Mouse (Mus musculus) A20 (cell line): ENCODE measurements at regions not wholly inside any gene's neighbourhood (a gene's known extent, or its start where the extent isn't known, plus 50 kb on each side); places are given as distances from the start of the nearest gene placed in this dataset.
A peak's percentile ranks its signal among the peaks of the same experiment; 100 is the strongest.

Source experiments
- DNase-seq: peaks from one replicate; pipeline ENCODE4 v3.0.0-alpha.2; 2011; ENCODE audit warnings: low read depth, low spot score

GRCm38 (mm10) chr10:15592161-15592560, 874.1 kb upstream of the Gje1 start:
- DNase-seq = no peak

- no peak for DNase-seq
Measured at GRCm38 (mm10) chr10:15586081-15586480, 868.1 kb upstream of the Gje1 start.

GRCm38 (mm10) chr10:15564119-15564518, 846.1 kb upstream of the Gje1 start:
- no peak for DNase-seq

GRCm38 (mm10) chr10:15553407-15554064, 835.5 kb upstream of the Gje1 start:
- no peak for DNase-seq

GRCm38 (mm10) chr10:15541797-15542350, 823.9 kb upstream of the Gje1 start:
- no peak for DNase-seq

- DNase-seq = no peak
Measured at GRCm38 (mm10) chr10:15540780-15541426, 822.9 kb upstream of the Gje1 start.

GRCm38 (mm10) chr10:15536053-15536452, 818.0 kb upstream of the Gje1 start:
- no peak for DNase-seq

- DNase-seq = no peak
Measured at GRCm38 (mm10) chr10:15487367-15487766, 769.4 kb upstream of the Gje1 start.

GRCm38 (mm10) chr10:15443281-15443680, 725.3 kb upstream of the Gje1 start:
- no peak for DNase-seq

GRCm38 (mm10) chr10:15441216-15441615, 723.2 kb upstream of the Gje1 start:
- no peak for DNase-seq

- no peak for DNase-seq
Measured at GRCm38 (mm10) chr10:15426746-15427145, 708.7 kb upstream of the Gje1 start.

GRCm38 (mm10) chr10:15406211-15406610, 688.2 kb upstream of the Gje1 start:
- no peak for DNase-seq

- no peak for DNase-seq
Measured at GRCm38 (mm10) chr10:15405706-15406105, 687.7 kb upstream of the Gje1 start.

GRCm38 (mm10) chr10:15399964-15400363, 682.0 kb upstream of the Gje1 start:
- DNase-seq = peak; percentile 33

GRCm38 (mm10) chr10:15397114-15397513, 679.1 kb upstream of the Gje1 start:
- no peak for DNase-seq

GRCm38 (mm10) chr10:15395295-15395694, 677.3 kb upstream of the Gje1 start:
- DNase-seq = no peak

- DNase-seq = no peak
Measured at GRCm38 (mm10) chr10:15392027-15392816, 674.2 kb upstream of the Gje1 start.

- no peak for DNase-seq
Measured at GRCm38 (mm10) chr10:15373571-15373970, 655.6 kb upstream of the Gje1 start.
